Mouse (Mus musculus) splenic B cell, adult 2 months (primary cell): ENCODE data around the gene Glrx5.

Experiments used
- DNase-seq: peaks from one replicate; pipeline ENCODE4 v3.0.0-alpha.2; 2011; ENCODE audit warnings: low read depth, low spot score
- H3K27me3 ChIP-seq: 2 replicates; pipeline ENCODE4 v1.6.1; 2012; ENCODE audit warnings: mild to moderate bottlenecking, low read length, moderate library complexity, mixed read lengths; ENCODE audit not compliant: control insufficient read depth, poor library complexity, insufficient read depth, severe bottlenecking
- H3K36me3 ChIP-seq: 2 replicates; pipeline ENCODE4 v1.6.1; 2012; ENCODE audit warnings: mild to moderate bottlenecking, low read length, moderate library complexity, mixed read lengths; ENCODE audit not compliant: control insufficient read depth, poor library complexity, insufficient read depth, severe bottlenecking

The Glrx5 gene

DNA sequence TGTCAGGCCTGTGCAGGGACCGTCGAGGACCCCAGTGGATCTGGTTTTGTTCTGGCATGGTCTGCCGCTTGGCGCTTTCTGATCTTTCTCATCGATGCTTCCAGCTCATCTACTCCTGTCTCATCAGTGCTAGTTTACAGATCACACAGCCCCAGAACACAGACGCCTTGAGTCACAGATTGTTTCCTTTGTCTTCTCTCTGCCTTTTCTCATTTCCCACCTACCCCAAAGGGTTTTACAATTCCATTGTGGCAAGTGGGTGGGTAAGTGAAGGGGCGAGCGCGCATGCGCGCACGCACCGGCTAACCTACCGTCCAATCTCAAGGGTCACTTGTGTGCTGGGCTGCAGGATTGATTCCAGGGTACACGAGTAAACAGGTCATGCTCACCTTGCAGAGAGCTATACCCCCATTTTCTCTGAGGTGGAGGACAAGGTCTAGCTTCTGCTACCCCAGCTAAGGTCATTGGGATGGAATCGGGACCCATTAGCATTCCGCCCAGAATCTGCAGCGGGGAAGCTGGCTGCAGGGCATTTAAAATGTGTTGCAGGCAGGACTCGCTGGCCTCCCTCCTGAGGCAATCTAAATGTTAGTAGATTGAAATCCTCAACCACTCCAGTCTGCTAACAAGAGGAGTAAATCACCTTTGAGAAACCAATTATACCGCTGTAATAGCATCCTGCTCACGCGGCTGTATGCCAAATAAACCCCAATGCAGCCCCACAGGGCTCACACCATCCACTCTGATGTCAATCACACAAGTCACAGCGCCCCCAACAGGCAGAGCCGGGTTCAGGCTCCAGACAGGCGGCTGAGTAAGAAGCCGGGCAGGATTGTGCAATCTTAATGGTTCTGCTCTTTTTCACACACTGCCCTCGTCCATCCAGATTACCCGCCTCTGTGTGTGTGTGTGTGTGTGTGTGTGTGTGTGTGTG is 31.0 kb downstream of the Glrx5 start:
- Histone ChIP-seq H3K36me3 (no peaks in the 10 kb centered on the region), H3K27me3 (no peaks in the 10 kb centered on the region)
- DNase-seq: no peak

DNA sequence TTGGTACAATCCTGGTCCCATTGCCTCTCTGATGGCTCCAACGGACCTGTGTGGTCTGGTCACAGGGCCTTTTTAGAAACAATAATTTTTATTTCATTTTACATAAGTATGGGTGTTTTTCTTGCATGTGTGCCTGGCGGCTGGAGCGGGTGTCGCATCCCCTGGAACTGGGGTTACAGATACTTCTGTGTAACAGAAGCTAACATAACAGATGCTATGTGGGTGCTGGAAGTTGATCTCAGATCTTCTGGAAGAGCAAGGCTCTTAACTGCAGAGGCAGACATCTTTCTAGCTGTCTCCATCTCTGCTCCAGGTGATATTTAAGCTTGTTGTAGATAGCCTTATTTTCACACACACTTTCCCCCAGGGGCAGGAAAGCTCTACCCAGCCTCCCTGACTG is 31.7 kb downstream of the Glrx5 start:
- no peak for DNase-seq
- Histone ChIP-seq H3K27me3 (no peaks in the 10 kb centered on the region), H3K36me3 (no peaks in the 10 kb centered on the region)

DNA sequence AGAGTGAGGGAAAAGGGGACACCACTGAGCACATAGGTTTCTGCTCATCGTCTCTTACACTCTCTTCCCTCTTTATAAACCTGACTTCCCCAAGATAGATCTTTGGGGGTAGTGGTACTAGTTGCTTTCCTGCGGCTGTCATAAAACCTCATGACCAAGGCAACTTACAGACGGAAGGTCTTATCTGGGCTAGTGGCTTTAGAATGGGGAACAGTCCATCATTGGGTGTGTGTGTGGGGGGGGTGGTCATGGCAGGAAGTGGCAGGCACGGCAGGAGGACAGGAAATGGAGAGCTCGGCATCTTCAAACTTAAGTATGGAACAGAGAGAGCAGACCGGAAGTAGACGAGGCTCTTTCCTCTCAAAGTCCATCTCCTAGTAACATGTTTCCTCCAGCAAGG is 32.6 kb downstream of the Glrx5 start:
- H3K36me3 ChIP-seq: no peaks in the 10 kb centered on the region
- no peak for DNase-seq
- no peaks in the 10 kb centered on the region for H3K27me3 ChIP-seq

DNA sequence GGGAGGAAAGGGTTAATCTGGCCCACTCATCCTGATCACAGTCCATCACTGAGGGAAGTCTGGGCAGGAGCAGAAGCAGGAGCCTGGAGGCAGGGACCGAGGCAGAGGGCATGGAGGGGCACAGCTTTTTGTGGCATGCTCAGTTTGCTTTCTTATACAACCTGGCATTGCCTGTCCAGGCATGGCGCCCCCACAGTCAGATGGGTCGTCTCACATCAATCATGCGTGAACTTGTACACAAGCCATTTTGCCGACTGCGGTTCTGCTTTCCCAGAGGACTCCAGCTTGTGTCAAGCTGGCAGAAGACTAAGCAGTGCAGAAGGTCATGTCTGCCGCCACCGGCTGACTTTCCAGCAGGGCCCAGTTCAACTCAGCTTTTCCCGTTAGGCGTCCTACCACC is 34.0 kb downstream of the Glrx5 start:
- Histone ChIP-seq H3K27me3 (no peaks in the 10 kb centered on the region), H3K36me3 (no peaks in the 10 kb centered on the region)
- DNase-seq: no peak

DNA sequence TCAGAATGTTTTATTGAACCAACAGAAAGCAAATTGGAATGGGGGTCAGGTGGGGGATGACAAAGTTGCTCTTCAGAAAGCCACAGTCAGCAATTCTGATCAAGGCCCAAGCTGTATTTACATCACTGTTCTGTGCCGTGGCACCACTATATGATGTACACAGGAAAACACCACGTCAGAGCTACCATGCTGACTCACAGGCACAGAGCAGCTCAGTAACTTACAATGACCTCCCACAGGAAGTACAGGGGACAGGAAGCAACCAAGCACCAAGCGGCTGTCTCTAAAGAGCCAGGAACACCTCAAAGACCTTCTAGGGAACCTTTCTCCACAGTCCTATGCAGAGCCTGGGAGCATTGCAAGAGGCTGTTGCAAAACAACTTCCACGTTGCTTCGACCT is 36.4 kb downstream of the Glrx5 start:
- H3K27me3 ChIP-seq: no peaks in the 10 kb centered on the region
- H3K36me3 ChIP-seq: no peaks in the 10 kb centered on the region
- DNase-seq: no peak

DNA sequence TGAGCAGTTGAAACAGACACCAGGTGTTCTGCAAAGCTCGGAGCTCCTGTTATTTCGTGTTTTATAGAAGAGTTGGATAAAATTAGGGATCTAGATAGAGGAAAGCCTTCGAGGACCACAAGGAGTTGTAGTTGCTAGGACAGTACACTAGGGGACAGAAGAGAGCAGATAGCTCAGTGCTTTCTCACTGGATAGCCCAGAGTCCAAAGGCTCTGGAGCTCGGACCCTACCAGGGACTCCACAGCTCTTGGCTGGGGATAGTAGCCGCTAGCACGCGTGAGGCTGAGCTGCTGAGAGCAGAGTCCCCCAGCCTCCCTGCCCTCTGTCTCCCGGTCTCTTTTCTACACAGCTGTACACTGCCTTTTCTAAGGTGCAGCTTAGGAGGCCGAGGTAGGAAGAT is 41.2 kb downstream of the Glrx5 start:
- Histone ChIP-seq H3K36me3 (no peaks in the 10 kb centered on the region), H3K27me3 (no peaks in the 10 kb centered on the region)
- DNase-seq: peak; percentile 15

DNA sequence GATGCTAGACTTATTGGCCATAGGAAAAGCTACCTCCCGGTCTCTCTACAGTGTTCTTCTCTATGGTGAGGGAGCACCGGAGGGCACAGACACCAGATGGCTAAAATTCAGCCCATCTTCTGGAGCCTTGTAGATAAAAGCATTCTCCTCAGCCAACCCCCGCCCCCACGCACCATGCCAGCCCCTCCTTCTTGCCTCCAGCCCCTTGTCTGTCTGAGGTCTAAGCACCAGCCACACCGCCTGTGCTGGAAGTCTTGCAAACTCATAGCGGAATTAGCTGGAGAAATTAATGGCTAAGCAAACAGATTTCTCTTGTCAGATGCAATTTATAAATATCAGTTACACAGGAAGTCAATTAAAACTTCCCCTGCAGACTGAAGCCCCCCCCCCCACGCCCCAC is 43.0 kb downstream of the Glrx5 start:
- Histone ChIP-seq H3K36me3 (no peaks in the 10 kb centered on the region), H3K27me3 (no peaks in the 10 kb centered on the region)
- no peak for DNase-seq

DNA sequence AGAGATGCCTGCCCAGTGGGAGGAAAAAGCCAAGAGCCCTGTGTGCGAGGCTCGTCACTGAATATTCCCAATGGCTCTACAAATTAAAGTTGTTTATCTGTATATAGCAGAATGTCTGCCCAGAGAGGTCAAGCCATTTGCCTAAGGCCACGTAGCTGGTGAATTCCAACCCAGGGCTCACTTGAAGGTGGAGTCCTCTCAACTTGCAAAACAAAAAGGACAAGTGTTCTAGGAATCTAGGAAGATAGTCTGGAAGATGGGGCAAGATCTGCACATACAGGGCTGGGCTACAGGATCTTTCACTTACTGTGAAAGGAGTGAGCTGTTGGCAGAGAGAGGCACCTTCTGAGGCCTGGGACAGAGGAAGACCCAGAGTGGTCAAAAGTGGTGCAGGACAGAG is 44.0 kb downstream of the Glrx5 start:
- no peak for DNase-seq
- H3K27me3 ChIP-seq: no peaks in the 10 kb centered on the region
- H3K36me3 ChIP-seq: no peaks in the 10 kb centered on the region

DNA sequence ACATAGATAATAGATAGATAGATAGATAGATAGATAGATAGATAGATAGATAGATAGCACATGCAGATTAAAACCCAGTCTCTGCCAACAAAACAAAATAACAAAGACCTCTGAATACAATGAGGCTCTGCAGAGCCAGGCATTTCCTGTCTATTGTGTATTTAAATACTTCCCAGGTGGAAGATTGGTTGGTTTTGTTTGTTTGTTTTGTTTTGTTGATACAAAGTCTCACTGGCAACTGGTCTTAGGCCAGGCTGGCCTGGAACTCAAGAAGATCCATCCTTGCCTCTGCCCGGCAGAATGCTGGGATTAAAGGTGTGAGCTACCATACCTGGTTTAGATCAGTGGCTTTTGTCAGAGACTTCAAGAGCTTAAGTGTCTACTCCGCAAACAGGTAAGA is 44.7 kb downstream of the Glrx5 start:
- H3K27me3 ChIP-seq: no peaks in the 10 kb centered on the region
- H3K36me3 ChIP-seq: no peaks in the 10 kb centered on the region
- DNase-seq: no peak

DNA sequence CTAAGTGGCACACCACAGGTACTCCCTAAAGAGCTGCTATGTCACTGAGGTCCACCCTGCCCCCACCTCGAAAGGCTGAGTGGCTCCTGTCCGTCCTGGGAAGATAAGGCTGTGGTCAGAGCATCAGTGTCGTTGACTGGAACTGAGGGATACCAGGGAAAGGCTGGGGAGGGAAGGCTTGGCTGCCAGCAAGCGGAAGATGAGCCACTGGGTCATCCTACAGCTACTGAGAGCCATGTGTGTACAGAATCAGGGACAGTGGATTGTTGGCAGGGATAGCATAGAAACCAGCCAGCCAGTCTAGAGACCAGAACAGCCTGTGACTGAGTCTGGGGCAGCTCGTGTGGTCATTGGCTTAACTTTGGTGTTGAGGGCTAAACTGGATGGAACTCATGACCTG is 51.7 kb downstream of the Glrx5 start:
- DNase-seq: no peak
- Histone ChIP-seq H3K27me3 (no peaks in the 10 kb centered on the region), H3K36me3 (no peaks in the 10 kb centered on the region)

DNA sequence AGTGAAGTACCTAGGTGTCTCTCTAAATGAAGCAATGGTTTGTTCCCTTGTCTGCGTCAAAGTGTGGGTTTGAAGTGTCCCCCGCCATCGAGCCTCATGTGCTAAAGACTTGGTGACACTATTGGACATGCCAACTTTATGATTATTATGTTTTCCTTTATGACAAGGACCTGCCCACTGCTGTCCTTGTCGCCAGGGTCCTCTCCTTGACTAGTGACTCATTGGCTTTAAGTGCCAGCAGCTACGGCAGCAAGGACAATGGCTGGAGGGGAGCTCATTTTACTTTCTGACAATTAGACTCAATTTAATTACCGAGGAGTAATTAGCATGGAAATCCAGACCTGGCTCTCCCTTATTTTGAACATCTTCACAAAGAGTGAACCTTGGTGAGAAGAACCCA is 52.3 kb downstream of the Glrx5 start:
- no peaks in the 10 kb centered on the region for H3K27me3 ChIP-seq
- no peak for DNase-seq
- H3K36me3 ChIP-seq: no peaks in the 10 kb centered on the region

DNA sequence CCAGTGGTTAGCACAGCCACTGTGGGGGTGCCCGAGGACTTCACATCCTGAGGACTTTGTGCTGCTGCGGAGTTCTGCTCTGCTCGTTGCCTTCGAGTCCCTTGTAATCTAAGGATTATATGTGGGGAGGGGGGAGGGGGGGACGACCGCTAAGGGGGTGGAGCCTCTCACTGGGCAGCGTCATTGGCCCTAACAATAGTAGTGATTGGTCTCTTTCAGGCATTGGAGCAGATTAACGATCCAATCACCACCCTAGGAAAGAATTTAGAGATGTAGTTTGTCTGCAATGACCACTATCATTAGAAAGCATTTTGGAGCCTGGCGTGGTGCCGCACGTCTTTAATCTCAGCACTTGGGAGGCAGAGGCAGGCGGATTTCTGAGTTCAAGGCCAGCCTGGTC is 52.8 kb downstream of the Glrx5 start:
- no peaks in the 10 kb centered on the region for H3K36me3 ChIP-seq
- no peaks in the 10 kb centered on the region for H3K27me3 ChIP-seq
- no peak for DNase-seq

DNA sequence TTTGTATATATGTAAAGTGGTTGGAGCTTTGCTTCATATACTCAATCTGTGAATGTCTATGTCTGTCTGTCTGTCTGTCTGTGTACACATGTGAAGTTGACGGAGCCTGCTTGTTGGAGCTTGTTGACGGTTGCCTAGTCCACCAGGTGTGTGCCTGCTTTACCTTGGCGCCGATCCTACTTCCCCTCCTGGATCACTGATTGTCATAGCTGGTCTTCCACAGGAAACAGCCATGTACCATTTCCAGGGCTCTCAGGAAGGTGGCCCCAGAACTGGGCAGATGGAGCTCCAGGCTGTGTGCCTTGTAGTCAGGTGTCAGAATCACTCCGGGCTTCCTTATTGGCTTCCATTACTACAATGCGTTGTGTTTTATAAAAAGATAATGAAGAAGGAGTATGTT is 54.3 kb downstream of the Glrx5 start:
- no peaks in the 10 kb centered on the region for H3K27me3 ChIP-seq
- no peak for DNase-seq
- H3K36me3 ChIP-seq: no peaks in the 10 kb centered on the region

DNA sequence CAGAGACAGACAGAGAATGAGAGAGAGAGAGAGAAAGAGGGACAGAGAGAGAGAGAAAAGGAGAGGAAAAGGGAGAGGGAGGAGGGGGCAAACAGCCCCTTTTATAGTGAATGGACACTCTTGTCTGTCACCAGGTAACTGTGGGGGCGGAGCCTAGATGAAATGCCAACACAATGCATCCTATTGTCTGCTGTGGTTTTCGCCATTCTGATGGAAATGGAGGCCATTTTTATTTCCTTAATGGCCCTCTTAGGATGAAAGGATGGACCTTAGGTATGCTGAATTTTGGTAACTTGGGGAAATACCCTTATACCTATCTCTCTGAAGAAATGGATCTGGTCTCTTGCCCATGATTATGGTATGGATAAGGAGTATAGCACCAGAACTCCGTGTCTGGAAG is 54.9 kb downstream of the Glrx5 start:
- Histone ChIP-seq H3K27me3 (no peaks in the 10 kb centered on the region), H3K36me3 (no peaks in the 10 kb centered on the region)
- DNase-seq: no peak

DNA sequence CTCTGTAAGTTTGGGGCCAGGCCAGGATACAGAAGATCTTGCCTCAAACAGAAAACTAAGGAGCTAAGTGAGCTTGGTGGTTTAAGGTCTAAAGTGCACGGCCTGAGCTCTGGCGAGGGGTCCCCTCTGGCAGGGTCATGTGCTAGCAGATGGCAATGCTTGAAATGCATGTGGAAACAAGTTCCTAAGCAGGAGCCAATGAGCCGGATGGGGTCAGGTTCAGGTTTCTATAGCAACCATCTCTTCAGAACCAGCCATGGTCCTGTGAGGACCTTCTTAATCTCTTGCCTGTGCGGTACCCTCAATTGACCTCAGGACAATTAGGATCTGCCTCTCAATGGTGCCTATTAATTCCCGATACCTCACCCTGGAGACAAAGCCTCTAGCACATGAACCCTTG is 56.7 kb downstream of the Glrx5 start:
- DNase-seq: no peak

DNA sequence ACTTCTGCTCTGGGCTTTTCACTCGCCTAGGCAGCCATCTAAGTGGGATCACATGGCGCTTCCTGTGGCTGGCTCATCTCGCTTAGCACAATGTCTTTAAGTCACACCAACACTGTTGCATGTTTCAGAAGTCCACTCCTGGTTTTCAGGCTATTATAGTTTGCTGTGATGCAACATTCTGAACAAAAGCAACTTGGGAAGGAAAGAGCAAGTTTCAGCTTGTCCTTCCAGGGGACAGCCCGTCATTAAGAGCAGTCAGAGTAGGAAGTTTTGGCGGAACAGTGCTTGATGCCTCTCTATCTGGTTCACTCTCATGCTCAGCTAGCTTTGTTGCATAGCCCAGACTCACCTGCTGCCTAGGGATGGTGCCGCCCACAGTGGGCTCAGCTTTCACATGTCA is 59.1 kb downstream of the Glrx5 start:
- Histone ChIP-seq H3K27me3 (no peaks in the 10 kb centered on the region), H3K36me3 (no peaks in the 10 kb centered on the region)
- no peak for DNase-seq

More for the DNA sequence above, 56.7 kb downstream of the Glrx5 start:
- no peaks in the 10 kb centered on the region for H3K27me3 ChIP-seq
- H3K36me3 ChIP-seq: no peaks in the 10 kb centered on the region
